Mouse (Mus musculus) midbrain, embryonic 12.5 days (tissue): ENCODE measurements at regions not wholly inside any gene's neighbourhood (a gene's known extent, or its start where the extent isn't known, plus 50 kb on each side); places are given as distances from the start of the nearest gene placed in this dataset.
A peak's percentile ranks its signal among the peaks of the same experiment; 100 is the strongest.

Experiments
- ATAC-seq: fragments of 200-750 bp; cut with Nextera tagmentation; 2 replicates; pipeline ENCODE4 v1.8.0; 2017; ENCODE audit warnings: low read depth, moderate TSS enrichment, moderate library complexity; ENCODE audit not compliant: low FRiP score
- H3K27ac ChIP-seq: fragments of 300-500 bp; sonication (generic); replicated peaks from 2 replicates; pipeline ENCODE4 v1.5.1; 2016; ENCODE audit warnings: mild to moderate bottlenecking
- H3K27me3 ChIP-seq: fragments of 300-500 bp; sonication (generic); 2 replicates; pipeline ENCODE4 v1.6.1; 2016; ENCODE audit warnings: mild to moderate bottlenecking
- H3K36me3 ChIP-seq: fragments of 300-500 bp; sonication (generic); 2 replicates; pipeline ENCODE4 v1.6.1; 2016
- H3K4me1 ChIP-seq: fragments of 300-500 bp; sonication (generic); 2 replicates; pipeline ENCODE4 v1.6.1; 2016
- H3K4me2 ChIP-seq: fragments of 300-500 bp; sonication (generic); replicated peaks from 2 replicates; pipeline ENCODE4 v1.6.1; 2016; ENCODE audit warnings: mild to moderate bottlenecking, moderate library complexity
- H3K4me3 ChIP-seq: fragments of 300-500 bp; sonication (generic); 2 replicates; pipeline ENCODE4 v1.5.1; 2016; ENCODE audit warnings: mild to moderate bottlenecking
- H3K9ac ChIP-seq: fragments of 300-500 bp; sonication (generic); replicated peaks from 2 replicates; pipeline ENCODE4 v1.6.1; 2016; ENCODE audit warnings: mild to moderate bottlenecking, moderate library complexity
- H3K9me3 ChIP-seq: fragments of 300-500 bp; sonication (generic); 2 replicates; pipeline ENCODE4 v1.6.1; 2016; ENCODE audit warnings: mild to moderate bottlenecking
- WGBS: fragments of 180-500 bp; shearing (Covaris S2); methylation state at CpG from one replicate; pipeline ENCODE4 v1.1.7; 2016; 5-methylcytosine and 5-hydroxymethylcytosine counted together

- no peak overlapping the region for H3K4me3 ChIP-seq
- WGBS, result 71% methylated on average over 3 of the region's 3 CpGs
- H3K4me2 ChIP-seq, result no peak overlapping the region
- H3K9ac ChIP-seq, result no peak overlapping the region
- peaks cover 4% of the 10 kb centered on the region; the same call in 1 of the 2 replicates for H3K4me1 ChIP-seq
- no peak for ATAC-seq
- H3K9me3 ChIP-seq, result no peaks in the 10 kb centered on the region
- no peak overlapping the region for H3K27ac ChIP-seq
- 0 out of 2 replicates have a peak, but pooled peaks cover 6% of the 10 kb centered on the region for H3K27me3 ChIP-seq
- no peaks in the 10 kb centered on the region for H3K36me3 ChIP-seq
These were observed 74.4 kb downstream of the Tbx19 start for GRCm38 (mm10) chr1:165086131-165086530.

- WGBS, result 89% methylated on average over 9 of the region's 9 CpGs
- H3K4me2 ChIP-seq, result no peak overlapping the region
- ATAC-seq, result no peak
- H3K9ac ChIP-seq, result no peak overlapping the region
- no peaks in the 10 kb centered on the region for H3K9me3 ChIP-seq
- no peaks in the 10 kb centered on the region for H3K36me3 ChIP-seq
- no peaks in the 10 kb centered on the region for H3K27me3 ChIP-seq
- H3K27ac ChIP-seq, result no peak overlapping the region
- peaks cover 4% of the 10 kb centered on the region; the same call in 1 of the 2 replicates for H3K4me1 ChIP-seq
- H3K4me3 ChIP-seq, result no peak overlapping the region
These were observed 75.8 kb downstream of the Tbx19 start for GRCm38 (mm10) chr1:165084753-165085152.

- ATAC-seq, result peak; percentile 76
- Histone ChIP-seq H3K4me3 (no peak overlapping the region), H3K9me3 (no peaks in the 10 kb centered on the region), H3K4me1 (peaks cover 4% of the 10 kb centered on the region; the same call in 1 of the 2 replicates), H3K27me3 (no peaks in the 10 kb centered on the region), H3K27ac (no peak overlapping the region), H3K9ac (no peak overlapping the region), H3K4me2 (no peak overlapping the region), H3K36me3 (no peaks in the 10 kb centered on the region)
- 77% methylated on average over 6 of the region's 6 CpGs for WGBS
These were observed 76.4 kb downstream of the Tbx19 start for GRCm38 (mm10) chr1:165084179-165084578.

- no peaks in the 10 kb centered on the region for H3K36me3 ChIP-seq
- H3K9ac ChIP-seq, result no peak overlapping the region
- 91% methylated on average over 9 of the region's 9 CpGs for WGBS
- no peak overlapping the region for H3K4me2 ChIP-seq
- ATAC-seq, result no peak
- peaks cover 11% of the 10 kb centered on the region for H3K4me1 ChIP-seq
- H3K9me3 ChIP-seq, result no peaks in the 10 kb centered on the region
- no peak overlapping the region for H3K4me3 ChIP-seq
- no peaks in the 10 kb centered on the region for H3K27me3 ChIP-seq
- H3K27ac ChIP-seq, result no peak overlapping the region
These were observed 80.2 kb downstream of the Tbx19 start for GRCm38 (mm10) chr1:165080351-165080750.

GRCm38 (mm10) chr1:165077313-165077712 lies 83.3 kb downstream of the Tbx19 start:
- H3K9ac ChIP-seq, result no peak overlapping the region
- 76% methylated on average over 4 of the region's 4 CpGs for WGBS
- no peaks in the 10 kb centered on the region for H3K27me3 ChIP-seq
- no peak for ATAC-seq
- no peak overlapping the region for H3K4me3 ChIP-seq
- no peaks in the 10 kb centered on the region for H3K9me3 ChIP-seq
- no peaks in the 10 kb centered on the region for H3K36me3 ChIP-seq
- no peak overlapping the region for H3K4me2 ChIP-seq
- peaks cover 16% of the 10 kb centered on the region for H3K4me1 ChIP-seq
- 0 out of 2 replicates have a peak overlapping the region, but pooled peaks have one; percentile 20 for H3K27ac ChIP-seq

GRCm38 (mm10) chr1:165075301-165076082 lies 85.1 kb downstream of the Tbx19 start:
- Histone ChIP-seq H3K27me3 (no peaks in the 10 kb centered on the region), H3K36me3 (no peaks in the 10 kb centered on the region), H3K27ac (peak overlapping the region; percentile 81), H3K4me2 (peak overlapping the region; percentile 19; the same call in 1 of the 2 replicates), H3K4me3 (no peak overlapping the region), H3K4me1 (peaks cover 16% of the 10 kb centered on the region), H3K9ac (no peak overlapping the region), H3K9me3 (no peaks in the 10 kb centered on the region)
- peak; percentile 93 for ATAC-seq
- WGBS, result 32% methylated on average over 5 of the region's 5 CpGs

GRCm38 (mm10) chr1:165071831-165072491 lies 88.6 kb downstream of the Tbx19 start:
- Histone ChIP-seq H3K4me1 (peaks cover 16% of the 10 kb centered on the region), H3K27ac (no peak overlapping the region), H3K9ac (no peak overlapping the region), H3K4me3 (no peak overlapping the region), H3K36me3 (no peaks in the 10 kb centered on the region), H3K9me3 (no peaks in the 10 kb centered on the region), H3K27me3 (no peaks in the 10 kb centered on the region), H3K4me2 (no peak overlapping the region)
- WGBS, result 89% methylated on average over 4 of the region's 4 CpGs
- no peak for ATAC-seq

- Histone ChIP-seq H3K27ac (no peak overlapping the region), H3K4me2 (no peak overlapping the region), H3K36me3 (no peaks in the 10 kb centered on the region), H3K4me3 (no peak overlapping the region), H3K4me1 (peaks cover 7% of the 10 kb centered on the region; the same call in 1 of the 2 replicates), H3K9ac (no peak overlapping the region), H3K9me3 (no peaks in the 10 kb centered on the region), H3K27me3 (no peaks in the 10 kb centered on the region)
- ATAC-seq, result no peak
- WGBS, result 84% methylated on average over 5 of the region's 5 CpGs
These were observed 95.6 kb downstream of the Tbx19 start for GRCm38 (mm10) chr1:165064981-165065380.

GRCm38 (mm10) chr1:165062813-165063492 lies 97.6 kb downstream of the Tbx19 start:
- H3K36me3 ChIP-seq, result no peaks in the 10 kb centered on the region
- H3K27ac ChIP-seq, result no peak overlapping the region
- H3K4me3 ChIP-seq, result no peak overlapping the region
- peaks cover 7% of the 10 kb centered on the region; the same call in 1 of the 2 replicates for H3K4me1 ChIP-seq
- H3K9ac ChIP-seq, result no peak overlapping the region
- peak; percentile 55; the same call in 1 of the 2 replicates for ATAC-seq
- no peaks in the 10 kb centered on the region; the same call in 1 of the 2 replicates for H3K27me3 ChIP-seq
- WGBS, result 49% methylated on average over 8 of the region's 8 CpGs
- no peaks in the 10 kb centered on the region for H3K9me3 ChIP-seq
- H3K4me2 ChIP-seq, result no peak overlapping the region

- 82% methylated on average over 3 of the region's 3 CpGs for WGBS
These were observed 99.2 kb downstream of the Tbx19 start for GRCm38 (mm10) chr1:165061420-165061819.

GRCm38 (mm10) chr1:165054245-165054644 lies 106.3 kb downstream of the Tbx19 start:
- H3K36me3 ChIP-seq, result no peaks in the 10 kb centered on the region
- no peak overlapping the region for H3K27ac ChIP-seq
- no peaks in the 10 kb centered on the region for H3K4me1 ChIP-seq
- H3K9ac ChIP-seq, result no peak overlapping the region
- H3K27me3 ChIP-seq, result no peaks in the 10 kb centered on the region; the same call in 1 of the 2 replicates
- H3K9me3 ChIP-seq, result no peaks in the 10 kb centered on the region
- H3K4me3 ChIP-seq, result no peak overlapping the region
- no peak for ATAC-seq
- WGBS, result 77% methylated on average over 6 of the region's 6 CpGs
- no peak overlapping the region for H3K4me2 ChIP-seq

More at GRCm38 (mm10) chr1:165061420-165061819, 99.2 kb downstream of the Tbx19 start:
- no peak overlapping the region for H3K4me2 ChIP-seq
- H3K36me3 ChIP-seq, result no peaks in the 10 kb centered on the region
- H3K27ac ChIP-seq, result no peak overlapping the region
- no peaks in the 10 kb centered on the region; the same call in 1 of the 2 replicates for H3K27me3 ChIP-seq
- peaks cover 7% of the 10 kb centered on the region; the same call in 1 of the 2 replicates for H3K4me1 ChIP-seq
- H3K4me3 ChIP-seq, result no peak overlapping the region
- no peak overlapping the region for H3K9ac ChIP-seq
- H3K9me3 ChIP-seq, result no peaks in the 10 kb centered on the region
- no peak for ATAC-seq

GRCm38 (mm10) chr1:165051294-165051693 lies 109.3 kb downstream of the Tbx19 start:
- 55% methylated on average over 2 of the region's 2 CpGs for WGBS
- Histone ChIP-seq H3K4me3 (no peak overlapping the region), H3K4me2 (no peak overlapping the region), H3K36me3 (no peaks in the 10 kb centered on the region), H3K9me3 (no peaks in the 10 kb centered on the region), H3K9ac (no peak overlapping the region), H3K27ac (no peak overlapping the region), H3K27me3 (no peaks in the 10 kb centered on the region), H3K4me1 (peaks cover 6% of the 10 kb centered on the region; the same call in 1 of the 2 replicates)
- no peak for ATAC-seq
